Mouse (Mus musculus) embryonic facial prominence, embryonic 12.5 days (tissue): ENCODE measurements around the gene Axin1. TPM values are rescaled to one million over a fixed set of nuclear protein-coding genes. Genes with fewer than 3 reads are reported as not detected.
"Not testable (repeated sequence)": the region's sequence is repeated elsewhere in the genome, so short reads cannot be mapped to it uniquely, and the experiment has no call there.

Experiments used
- ATAC-seq: fragments of 200-750 bp; cut with Nextera tagmentation; 2 replicates; pipeline ENCODE4 v1.8.0; 2017; ENCODE audit not compliant: insufficient number of reproducible peaks, insufficient read depth, low FRiP score, low TSS enrichment
- H3K27ac ChIP-seq: fragments of 300-500 bp; sonication (generic); 2 replicates; pipeline ENCODE4 v1.5.1; 2016; ENCODE audit warnings: mild to moderate bottlenecking
- H3K27me3 ChIP-seq: fragments of 300-500 bp; sonication (generic); 2 replicates; pipeline ENCODE4 v1.6.1; 2016; ENCODE audit warnings: mild to moderate bottlenecking, moderate library complexity
- H3K36me3 ChIP-seq: fragments of 300-500 bp; sonication (generic); 2 replicates; pipeline ENCODE4 v1.6.1; 2016; ENCODE audit warnings: mild to moderate bottlenecking
- H3K4me1 ChIP-seq: fragments of 300-500 bp; sonication (generic); 2 replicates; pipeline ENCODE4 v1.6.1; 2016
- H3K4me2 ChIP-seq: fragments of 300-500 bp; sonication (generic); replicated peaks from 2 replicates; pipeline ENCODE4 v1.6.1; 2016; ENCODE audit warnings: mild to moderate bottlenecking, moderate library complexity
- H3K4me3 ChIP-seq: fragments of 300-500 bp; sonication (generic); 2 replicates; pipeline ENCODE4 v1.5.1; 2016; ENCODE audit warnings: mild to moderate bottlenecking
- H3K9ac ChIP-seq: fragments of 300-500 bp; sonication (generic); 2 replicates; pipeline ENCODE4 v1.6.1; 2016; ENCODE audit warnings: mild to moderate bottlenecking, moderate library complexity
- H3K9me3 ChIP-seq: fragments of 300-500 bp; sonication (generic); 2 replicates; pipeline ENCODE4 v1.6.1; 2016; ENCODE audit warnings: mild to moderate bottlenecking, moderate library complexity
- WGBS: fragments of 180-500 bp; shearing (Covaris S2); methylation state at CpG from one replicate; pipeline ENCODE4 v1.1.7; 2016; 5-methylcytosine and 5-hydroxymethylcytosine counted together
- polyA plus RNA-seq: library from polyadenylated mRNA; unstranded; fragments of >200 nt; fragmentation: Nextera tagmentation; extraction: Ambion mirVana; gene quantifications from 2 replicates; pipeline ENCODE4 v1.2.1, GENCODE M21; 2016

Gene Axin1
- polyA plus RNA-seq, 1 experiment from 2014 or later = 15.3 TPM

DNA sequence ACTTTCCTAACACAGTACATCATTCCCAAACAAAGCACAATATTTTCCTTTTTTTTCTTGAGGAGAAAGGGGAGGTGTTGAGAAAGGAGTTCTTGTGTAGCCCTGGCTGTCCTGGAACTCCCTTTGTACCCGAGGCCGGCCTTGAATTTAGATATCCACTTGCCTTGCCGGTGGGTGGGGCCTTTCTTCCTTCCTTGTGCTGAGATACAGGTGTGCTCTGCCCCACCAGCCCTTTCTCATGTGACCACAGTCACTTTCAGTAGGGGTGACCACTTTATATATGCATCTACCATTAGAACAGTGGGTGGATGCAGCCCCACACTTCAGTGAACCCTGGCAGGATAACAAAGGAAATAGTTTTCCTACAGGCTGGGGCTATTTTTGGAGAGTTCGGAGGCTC, 26.8 kb upstream of the Axin1 start:
- 28% methylated on average over 4 of the region's 4 CpGs for WGBS
- no peaks in the 10 kb centered on the region for H3K9me3 ChIP-seq

GRCm38 (mm10) chr17:26112751-26113150, 25.7 kb upstream of the Axin1 start:
- H3K27me3 ChIP-seq = peaks cover 83% of the 10 kb centered on the region
- H3K4me3 ChIP-seq = peak overlapping the region; percentile 55
- 13% methylated on average over 14 of the region's 14 CpGs for WGBS
- peak overlapping the region; percentile 96 for H3K4me2 ChIP-seq
- H3K27ac ChIP-seq = no peak overlapping the region
- H3K9me3 ChIP-seq = no peaks in the 10 kb centered on the region
- no peak for ATAC-seq
- H3K4me1 ChIP-seq = peaks cover 13% of the 10 kb centered on the region; the same call in 1 of the 2 replicates
- H3K36me3 ChIP-seq = no peaks in the 10 kb centered on the region
- H3K9ac ChIP-seq = no peak overlapping the region

More for the DNA sequence above, 26.8 kb upstream of the Axin1 start:
- no peak for ATAC-seq
- Histone ChIP-seq H3K27me3 (peaks cover 72% of the 10 kb centered on the region), H3K4me1 (peaks cover 13% of the 10 kb centered on the region; the same call in 1 of the 2 replicates), H3K27ac (no peak overlapping the region), H3K4me3 (no peak overlapping the region), H3K4me2 (no peak overlapping the region), H3K9ac (no peak overlapping the region), H3K36me3 (no peaks in the 10 kb centered on the region)

DNA sequence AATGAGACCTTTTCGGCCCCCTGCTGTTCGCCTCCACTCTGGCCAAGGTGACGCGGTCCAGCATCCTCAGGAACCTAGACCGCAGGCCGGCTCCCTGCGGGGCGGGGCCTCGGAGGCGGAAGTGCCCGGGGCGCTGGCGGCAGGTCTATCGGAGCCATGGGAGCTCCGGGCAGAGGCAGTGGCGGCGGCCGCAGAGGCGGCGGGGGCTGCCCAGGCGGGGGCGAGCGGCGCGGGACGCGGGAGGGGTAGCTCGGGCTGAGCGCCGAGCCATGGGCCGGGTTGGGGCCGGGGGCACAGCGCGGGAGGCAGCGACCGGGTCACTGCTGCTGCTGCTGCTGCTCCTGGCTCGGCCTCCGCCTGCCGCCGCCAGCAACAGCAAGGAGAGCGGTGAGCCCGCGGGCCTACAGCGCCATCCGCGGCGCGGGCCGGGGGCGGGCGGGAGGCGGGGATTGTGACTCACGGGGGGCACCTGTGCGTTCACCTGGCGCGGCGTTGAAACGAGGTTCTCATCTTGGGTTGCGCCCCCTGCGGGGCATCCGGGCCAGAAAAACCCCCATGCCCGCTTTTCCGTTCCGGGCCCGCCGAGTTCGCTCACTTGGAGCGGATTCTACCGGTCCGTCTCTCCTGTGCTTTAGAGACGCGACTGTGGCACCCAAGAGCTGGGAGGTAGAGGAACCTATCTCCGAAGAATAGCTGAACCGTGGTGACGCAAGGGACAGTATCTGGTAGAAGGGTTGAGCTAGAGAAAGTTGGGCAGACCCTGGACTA, 25.1 kb upstream of the Axin1 start, which contains the start of gene Tmem8:
TSS of gene Tmem8 (plus strand) at position 119 of the 768 bp plus-strand sequence.
- Histone ChIP-seq H3K4me3 (peak within 1 kb of the TSS; percentile 55), H3K4me2 (peak within 1 kb of the TSS; percentile 96), H3K36me3 (no peaks in the 10 kb centered on the region), H3K27me3 (peaks cover 89% of the 10 kb centered on the region), H3K9me3 (no peaks in the 10 kb centered on the region), H3K4me1 (peaks cover 13% of the 10 kb centered on the region; the same call in 1 of the 2 replicates), H3K27ac (no peak within 1 kb of the TSS), H3K9ac (peak within 1 kb of the TSS; percentile 63)
- ATAC-seq = 0 out of 2 replicates have a peak, but pooled peaks have one; percentile 28
- under 1% methylated on average over 64 of the region's 75 CpGs for WGBS

DNA sequence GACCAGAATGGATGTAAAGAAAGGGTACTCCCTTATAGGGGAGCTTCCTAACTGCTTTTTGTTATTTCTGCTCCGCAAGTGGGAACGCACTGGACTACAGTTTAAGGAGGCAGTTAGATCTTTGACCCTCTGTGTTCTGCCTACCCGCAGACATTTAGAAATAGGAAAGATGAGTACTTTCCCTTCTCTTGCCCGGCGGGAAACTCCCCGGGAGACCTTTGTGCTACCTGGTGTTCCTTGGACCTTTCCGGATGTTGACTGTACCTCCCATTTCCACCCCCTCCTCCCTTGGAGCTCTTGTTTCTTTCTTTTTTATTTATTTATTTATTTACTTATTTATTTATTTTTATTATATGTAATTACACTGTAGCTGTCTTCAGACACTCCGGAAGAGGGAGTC, 24.4 kb upstream of the Axin1 start:
- peak overlapping the region; percentile 55 for H3K4me3 ChIP-seq
- H3K4me1 ChIP-seq = peaks cover 13% of the 10 kb centered on the region; the same call in 1 of the 2 replicates
- no peak for ATAC-seq
- peak overlapping the region; percentile 96 for H3K4me2 ChIP-seq
- WGBS = 6% methylated on average over 8 of the region's 8 CpGs
- H3K27me3 ChIP-seq = peaks cover 93% of the 10 kb centered on the region
- H3K36me3 ChIP-seq = no peaks in the 10 kb centered on the region
- H3K27ac ChIP-seq = no peak overlapping the region
- H3K9me3 ChIP-seq = no peaks in the 10 kb centered on the region
- no peak overlapping the region for H3K9ac ChIP-seq

GRCm38 (mm10) chr17:26114461-26114860, 24.0 kb upstream of the Axin1 start:
- H3K4me2 ChIP-seq, H3K4me3 ChIP-seq, H3K27ac ChIP-seq, H3K36me3 ChIP-seq, H3K9me3 ChIP-seq, ATAC-seq, H3K9ac ChIP-seq: not testable (repeated sequence)
- Histone ChIP-seq H3K4me1 (peaks cover 13% of the 10 kb centered on the region; the same call in 1 of the 2 replicates), H3K27me3 (peaks cover 93% of the 10 kb centered on the region)
- 64% methylated on average over 7 of the region's 7 CpGs for WGBS

GRCm38 (mm10) chr17:26115205-26115898, 23.1 kb upstream of the Axin1 start:
- no peaks in the 10 kb centered on the region for H3K36me3 ChIP-seq

GRCm38 (mm10) chr17:26115956-26116487, 22.5 kb upstream of the Axin1 start:
- H3K27ac ChIP-seq = no peak overlapping the region
- no peaks in the 10 kb centered on the region for H3K9me3 ChIP-seq
- no peak overlapping the region for H3K9ac ChIP-seq
- H3K36me3 ChIP-seq = no peaks in the 10 kb centered on the region
- no peak overlapping the region for H3K4me3 ChIP-seq
- H3K4me2 ChIP-seq = no peak overlapping the region
- WGBS = 57% methylated on average over 3 of the region's 3 CpGs
- peaks cover 85% of the 10 kb centered on the region for H3K27me3 ChIP-seq
- ATAC-seq = no peak
- H3K4me1 ChIP-seq = peaks cover 8% of the 10 kb centered on the region; the same call in 1 of the 2 replicates

More at GRCm38 (mm10) chr17:26115205-26115898, 23.1 kb upstream of the Axin1 start:
- no peak for ATAC-seq
- Histone ChIP-seq H3K27ac (no peak overlapping the region), H3K9me3 (no peaks in the 10 kb centered on the region), H3K27me3 (peaks cover 92% of the 10 kb centered on the region), H3K4me3 (no peak overlapping the region), H3K4me2 (no peak overlapping the region), H3K4me1 (peaks cover 13% of the 10 kb centered on the region; the same call in 1 of the 2 replicates), H3K9ac (no peak overlapping the region)
- 87% methylated on average over 7 of the region's 7 CpGs for WGBS

DNA sequence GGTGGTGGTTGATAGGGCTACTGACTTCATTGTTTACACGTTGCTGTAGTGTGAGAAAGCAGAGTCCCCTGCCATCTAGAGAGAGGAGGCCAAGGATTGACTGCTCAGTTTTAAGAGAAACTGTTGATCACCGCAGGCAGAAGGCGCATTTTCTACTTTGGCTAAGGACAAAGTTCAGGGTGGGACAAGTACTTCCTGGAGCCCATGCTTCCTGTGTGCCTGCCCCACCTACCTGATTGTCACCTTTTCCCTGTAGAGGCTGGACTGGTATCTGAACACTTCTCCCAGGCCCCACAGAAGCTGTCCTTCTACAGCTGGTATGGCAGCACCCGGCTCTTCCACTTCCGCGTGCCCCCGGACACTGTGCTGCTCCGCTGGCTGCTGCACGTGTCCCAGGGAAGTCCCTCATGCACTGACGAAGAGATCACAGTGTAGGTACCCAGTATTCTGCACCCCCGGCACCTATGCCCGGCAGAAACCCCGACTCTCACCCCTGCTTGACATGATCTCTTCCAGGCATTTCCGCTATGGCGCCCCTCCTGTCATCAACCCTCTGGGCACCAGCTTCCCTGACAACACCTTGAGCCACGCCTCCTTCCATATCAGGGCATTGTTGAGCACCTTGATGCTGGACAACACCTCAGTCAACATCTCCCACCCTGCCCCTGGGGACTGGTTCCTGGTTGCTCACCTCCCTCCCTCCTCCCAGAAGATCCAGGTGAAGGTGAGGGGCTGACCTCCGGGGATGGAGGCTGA, 21.8 kb upstream of the Axin1 start:
- ATAC-seq = no peak
- Histone ChIP-seq H3K4me3 (no peak overlapping the region), H3K9me3 (no peaks in the 10 kb centered on the region), H3K4me1 (peaks cover 6% of the 10 kb centered on the region; the same call in 1 of the 2 replicates), H3K9ac (no peak overlapping the region), H3K27me3 (peaks cover 78% of the 10 kb centered on the region), H3K4me2 (no peak overlapping the region), H3K36me3 (no peaks in the 10 kb centered on the region), H3K27ac (no peak overlapping the region)
- 86% methylated on average over 17 of the region's 17 CpGs for WGBS

DNA sequence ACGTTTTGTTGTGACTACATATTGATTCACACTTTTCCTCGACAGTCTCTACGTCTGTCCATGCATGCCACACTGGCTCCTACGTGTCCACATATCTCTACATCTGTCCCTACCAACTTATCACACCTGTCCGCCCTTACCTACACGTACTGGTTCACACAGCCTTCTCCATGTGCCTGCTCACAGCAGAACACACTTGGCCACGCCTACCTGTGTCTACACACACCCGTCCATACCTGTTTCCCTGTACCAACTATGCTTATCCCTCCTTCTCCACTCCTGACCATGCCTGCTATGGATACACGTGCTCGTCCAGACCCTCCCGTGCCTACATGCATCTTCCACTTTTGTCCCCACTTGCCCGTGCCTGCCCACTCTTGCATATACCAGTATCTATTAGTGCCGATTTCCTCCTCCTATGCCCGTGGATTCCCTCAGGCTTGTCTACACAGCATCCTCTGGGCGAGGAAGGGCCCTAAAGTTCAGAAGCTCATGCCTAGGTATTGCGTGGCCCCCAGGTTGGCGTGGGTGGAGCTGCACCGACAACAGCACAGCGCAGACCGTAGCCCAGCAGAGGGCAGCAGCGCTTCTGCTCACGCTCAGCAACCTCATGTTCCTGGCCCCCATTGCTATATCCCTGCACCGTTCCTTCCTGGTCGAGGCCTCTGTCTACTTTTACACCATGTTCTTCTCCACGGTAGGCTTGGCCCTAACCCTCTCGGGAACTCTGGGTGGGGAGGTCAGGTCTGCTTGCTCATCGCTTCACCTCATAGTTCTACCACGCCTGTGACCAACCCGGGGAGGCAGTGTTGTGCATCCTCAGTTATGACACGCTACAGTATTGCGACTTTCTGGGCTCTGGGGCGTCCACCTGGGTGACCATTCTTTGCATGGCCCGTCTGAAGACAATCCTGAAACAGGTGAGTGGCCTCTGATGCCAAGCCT, 18.4 kb upstream of the Axin1 start:
- no peak overlapping the region for H3K9ac ChIP-seq
- H3K4me3 ChIP-seq = no peak overlapping the region
- peaks cover 46% of the 10 kb centered on the region for H3K27me3 ChIP-seq
- 49% methylated on average over 33 of the region's 33 CpGs for whole genome bisulfite sequencing
- no peaks in the 10 kb centered on the region for H3K9me3 ChIP-seq
- ATAC-seq = no peak
- no peak overlapping the region for H3K27ac ChIP-seq
- H3K4me2 ChIP-seq = no peak overlapping the region
- H3K4me1 ChIP-seq = peaks cover 8% of the 10 kb centered on the region
- peaks cover 1% of the 10 kb centered on the region for H3K36me3 ChIP-seq

GRCm38 (mm10) chr17:26122431-26123140, 15.9 kb upstream of the Axin1 start:
- ATAC-seq = no peak
- peaks cover 21% of the 10 kb centered on the region for H3K27me3 ChIP-seq
- 44% methylated on average over 5 of the region's 5 CpGs for WGBS
- H3K9me3 ChIP-seq = no peaks in the 10 kb centered on the region
- H3K4me2 ChIP-seq = no peak overlapping the region
- no peak overlapping the region for H3K9ac ChIP-seq
- no peak overlapping the region for H3K4me3 ChIP-seq
- H3K36me3 ChIP-seq = peaks cover 27% of the 10 kb centered on the region
- peaks cover 8% of the 10 kb centered on the region for H3K4me1 ChIP-seq
- H3K27ac ChIP-seq = no peak overlapping the region
